Mouse (Mus musculus) heart, adult 18-20 months (tissue): Measurements from ENCODE around the gene Cyth4. TPM values are rescaled to one million over a fixed set of nuclear protein-coding genes. Genes with fewer than 3 reads are reported as not detected.

Experiments used
- DNase-seq, 2 experiments: peaks; one replicate each; pipeline ENCODE4 v3.0.0; 2021 to 2022; ENCODE audit warnings: mixed read lengths in 1 of 2
- total RNA-seq, 2 experiments: library from RNA; stranded (reverse); gene quantifications; 2 replicates each; pipeline ENCODE4 v1.2.3; 2021

The Cyth4 gene
- total RNA-seq, 2 experiments from 2014 or later = 3.8 to 6.3 TPM

DNA sequence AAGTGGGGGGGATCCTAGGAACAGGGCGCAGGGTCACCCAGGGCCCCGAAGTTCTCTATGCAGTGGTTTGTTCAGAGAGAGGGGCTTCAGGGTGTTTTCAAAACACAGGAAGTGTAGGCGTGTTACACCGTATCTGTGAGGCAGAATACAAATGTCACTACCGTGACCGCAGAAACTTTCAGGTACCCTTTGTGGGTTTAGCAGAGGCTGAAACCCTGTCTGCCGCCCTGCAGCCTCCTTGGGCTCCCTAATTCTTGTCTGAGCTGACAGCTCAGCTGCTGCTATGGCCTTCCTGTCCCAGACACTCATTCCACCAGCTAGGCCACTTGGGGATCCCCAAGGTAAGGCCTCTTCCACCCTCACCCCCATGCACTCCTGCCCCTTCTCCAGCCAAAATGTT, 17.7 kb downstream of the Cyth4 start:
- DNase-seq = no peak

DNA sequence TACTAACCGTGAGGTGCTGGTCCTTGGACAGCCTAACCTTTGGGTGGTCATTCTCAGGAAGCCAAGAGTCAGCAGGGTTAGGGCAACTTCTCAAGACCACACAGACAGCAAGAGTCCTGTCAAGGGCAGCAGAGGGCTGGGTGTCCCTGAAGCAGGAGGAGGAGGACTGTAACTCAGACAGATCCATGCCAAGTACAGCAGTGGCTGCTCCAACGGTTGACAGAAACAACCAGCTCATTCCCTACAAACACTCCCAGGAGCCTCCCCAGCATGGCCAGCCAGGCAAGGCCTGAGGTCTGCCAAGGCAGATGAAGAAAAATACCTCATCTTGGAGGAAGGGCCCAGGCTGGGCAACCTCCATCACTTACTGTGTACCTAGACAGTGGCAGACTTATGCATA, 20.1 kb downstream of the Cyth4 start:
- no peak for DNase-seq

DNA sequence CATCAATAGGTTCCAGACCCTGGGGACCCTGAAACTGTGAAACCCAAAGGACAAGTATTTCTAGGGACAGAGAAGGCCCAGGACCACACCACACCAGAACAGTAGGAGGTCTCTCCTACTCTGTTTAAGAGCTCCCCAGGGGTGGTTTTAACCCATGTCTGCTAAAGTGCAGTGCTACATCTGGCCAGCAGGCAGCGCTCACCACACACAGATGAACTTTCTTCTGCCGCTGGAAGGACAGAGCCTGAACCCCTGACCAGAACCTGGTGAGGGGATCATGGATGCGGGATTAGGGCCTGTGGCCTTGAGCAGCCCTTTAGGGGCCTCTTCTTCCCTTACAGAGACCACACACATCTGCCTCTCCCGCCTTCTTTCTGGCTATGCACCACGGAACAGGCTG, 26.6 kb downstream of the Cyth4 start:
- DNase-seq = peak; percentile 68 to 89

DNA sequence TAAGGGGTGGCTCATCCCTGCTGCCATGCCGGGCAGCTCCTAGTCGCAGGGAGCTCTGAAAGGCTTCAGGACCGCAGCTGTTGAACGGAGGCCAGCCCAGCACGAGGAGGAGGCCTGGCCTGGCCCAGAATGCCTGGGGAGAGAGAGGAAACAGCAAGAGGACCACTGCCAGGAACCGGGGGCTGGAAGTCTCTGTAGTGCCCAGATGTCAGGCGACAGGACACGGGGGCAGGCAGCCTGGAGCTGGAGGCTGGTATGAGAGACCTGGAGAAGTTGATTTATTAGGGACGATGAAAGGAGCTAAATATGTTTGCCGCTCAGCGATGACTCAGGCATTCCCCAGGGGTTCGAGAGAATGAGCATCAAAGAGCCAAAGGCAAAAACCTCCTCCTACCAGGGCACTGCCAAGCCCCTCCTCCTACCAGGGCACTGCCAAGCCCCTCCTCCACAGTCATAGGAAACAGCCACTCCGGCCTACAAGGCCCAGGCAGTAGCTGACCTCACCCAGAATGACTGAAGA, 27.6 kb downstream of the Cyth4 start:
- DNase-seq = peak; percentile 87 to 90

DNA sequence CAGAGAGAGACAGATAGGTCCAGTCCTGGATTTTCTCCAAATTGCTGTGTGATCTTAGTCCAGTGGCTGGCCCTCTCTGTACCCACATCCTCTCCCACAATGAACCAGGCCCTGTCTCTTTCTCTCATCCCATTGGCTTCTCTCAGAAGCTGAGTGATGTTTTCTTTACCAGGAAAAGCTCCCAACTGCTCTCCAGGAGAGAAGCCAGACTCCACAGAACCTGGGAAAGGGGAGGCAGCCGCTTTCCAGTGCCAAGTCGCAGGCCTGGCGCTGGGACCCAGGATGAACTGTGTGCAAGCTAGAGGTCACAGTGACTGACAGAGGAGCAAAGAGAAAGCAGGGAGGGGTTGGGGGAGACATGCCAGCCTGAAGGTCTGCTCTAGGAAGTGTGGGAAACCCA, 28.1 kb downstream of the Cyth4 start:
- peak in 1 of 2 experiments; percentile 40 for DNase-seq

DNA sequence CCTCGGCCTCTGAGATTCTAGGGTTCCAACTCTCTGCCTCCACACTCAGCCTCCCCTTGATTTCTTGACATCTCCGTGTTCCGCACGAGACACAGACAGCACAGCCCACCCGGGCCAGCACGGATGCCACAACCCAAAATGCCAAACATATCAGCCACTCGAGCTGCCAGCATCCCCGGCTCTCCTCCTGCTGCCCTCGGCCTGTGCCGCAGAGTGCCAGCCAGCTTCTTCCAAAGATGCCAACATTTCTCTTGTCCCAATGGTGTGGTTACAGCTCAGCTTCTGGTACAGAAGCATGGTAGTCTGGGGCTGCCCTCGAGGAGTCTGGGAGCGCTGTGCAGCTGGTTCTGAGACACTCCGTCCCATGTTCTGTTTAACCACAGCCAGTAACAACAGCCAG, 29.4 kb downstream of the Cyth4 start:
- DNase-seq = no peak

DNA sequence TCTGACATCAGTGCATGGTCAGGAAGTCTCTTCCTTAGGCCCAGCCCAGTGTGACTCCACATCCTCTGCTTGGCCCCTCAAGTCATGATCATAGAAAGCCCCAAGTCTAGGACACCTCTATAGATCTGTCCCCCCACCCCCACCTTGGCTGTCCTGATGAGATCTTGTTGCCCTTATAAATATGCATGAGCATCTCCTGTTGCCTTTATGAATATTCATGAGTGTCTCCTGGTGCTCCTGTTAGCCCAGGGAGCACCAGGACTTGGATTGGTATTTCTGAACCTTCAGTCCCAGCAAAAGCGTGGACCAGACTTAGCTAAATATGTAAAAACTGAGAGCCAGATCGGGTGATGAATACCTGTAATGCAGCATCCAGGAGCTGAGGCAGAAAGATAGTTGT, 35.5 kb downstream of the Cyth4 start:
- DNase-seq = no peak

DNA sequence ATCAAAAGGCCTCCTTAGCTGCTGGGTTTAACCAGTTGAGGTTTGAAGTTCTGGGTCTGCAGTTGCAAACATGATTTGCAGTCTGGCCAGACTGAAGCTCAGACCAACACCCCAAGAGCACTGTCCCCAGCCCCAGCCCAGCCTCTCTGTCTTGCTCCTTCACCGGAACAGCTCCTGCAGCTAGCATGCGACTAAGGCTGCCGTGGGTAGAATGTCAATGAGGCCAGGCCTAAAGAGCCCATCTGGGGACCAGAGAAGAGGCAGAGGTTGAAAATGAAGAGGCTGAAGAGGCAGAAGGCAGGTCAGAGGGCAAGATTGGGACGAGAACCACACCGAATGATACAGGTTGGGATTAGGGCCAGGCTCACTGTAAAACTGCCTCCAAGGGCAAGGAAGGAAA, 36.6 kb downstream of the Cyth4 start:
- no peak for DNase-seq

DNA sequence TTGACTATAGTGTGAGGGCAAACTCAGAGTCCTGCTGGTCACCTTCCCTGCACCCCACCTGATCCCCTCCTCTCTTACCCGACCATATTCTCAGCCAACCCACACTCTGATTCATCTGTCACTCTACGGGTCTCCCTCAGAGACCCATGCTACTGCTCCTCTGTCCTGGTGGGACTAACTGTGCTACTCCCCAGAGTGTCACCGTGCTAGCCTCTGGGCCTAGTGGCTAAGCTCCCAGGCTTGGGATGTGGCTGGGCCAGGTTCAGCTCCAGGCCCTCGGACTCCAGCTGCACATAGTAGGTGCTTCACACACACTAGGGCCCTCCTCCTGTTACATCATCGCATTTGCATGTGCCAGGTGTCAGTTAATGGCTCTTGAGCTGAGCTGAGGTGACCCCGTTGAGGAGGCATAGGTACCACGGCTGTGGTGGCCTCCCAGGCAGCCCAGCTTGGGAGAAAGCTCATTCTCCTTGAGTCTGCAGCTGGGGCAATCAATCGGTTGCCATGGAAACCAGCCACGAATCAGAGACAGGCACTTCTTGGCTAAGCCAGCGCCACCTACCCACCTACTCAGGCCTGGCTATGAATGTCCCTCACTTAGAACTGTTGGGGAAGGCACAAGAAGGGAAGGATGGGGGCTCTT, 37.4 kb downstream of the Cyth4 start:
- DNase-seq = no peak

DNA sequence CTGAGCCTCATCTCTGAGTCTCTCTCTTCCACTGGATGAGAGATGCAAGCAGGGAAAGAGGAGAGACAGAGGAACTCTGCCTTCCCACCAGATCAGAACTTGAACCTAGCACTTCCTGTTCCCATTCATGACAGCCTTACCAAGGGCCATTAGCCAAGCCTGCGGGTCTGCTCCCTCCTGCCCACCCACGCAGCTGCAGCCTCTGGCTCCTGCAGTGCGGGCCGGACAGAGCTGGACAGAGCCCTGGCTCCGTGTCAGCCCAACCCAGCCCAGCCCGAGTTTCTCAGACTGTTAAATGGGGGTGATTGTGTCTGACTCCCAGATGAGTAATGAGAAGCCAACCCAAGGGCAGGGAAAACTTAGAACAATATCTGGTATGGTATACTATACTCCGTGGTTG, 38.4 kb downstream of the Cyth4 start:
- DNase-seq = peak; percentile 31 to 66

DNA sequence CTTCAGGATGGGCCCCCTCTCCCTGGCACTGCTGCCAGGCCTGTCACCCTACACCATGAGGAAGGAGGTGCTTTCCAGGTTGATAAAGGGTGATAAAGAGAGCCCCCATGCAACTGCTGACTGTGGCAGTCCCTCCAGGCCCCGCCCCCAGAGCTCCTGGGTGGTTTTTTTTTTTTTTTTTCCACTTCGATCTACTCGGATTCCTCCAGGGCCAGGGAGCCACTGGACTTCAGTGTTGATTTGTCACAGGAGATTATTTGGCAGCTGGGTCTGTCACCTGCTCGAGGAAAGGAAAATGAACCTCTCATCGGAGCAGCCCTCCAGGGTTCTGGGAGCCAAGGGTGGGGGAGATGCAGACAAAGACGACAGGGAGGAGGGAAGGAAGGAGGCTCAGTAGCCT, 46.8 kb downstream of the Cyth4 start:
- DNase-seq = no peak

DNA sequence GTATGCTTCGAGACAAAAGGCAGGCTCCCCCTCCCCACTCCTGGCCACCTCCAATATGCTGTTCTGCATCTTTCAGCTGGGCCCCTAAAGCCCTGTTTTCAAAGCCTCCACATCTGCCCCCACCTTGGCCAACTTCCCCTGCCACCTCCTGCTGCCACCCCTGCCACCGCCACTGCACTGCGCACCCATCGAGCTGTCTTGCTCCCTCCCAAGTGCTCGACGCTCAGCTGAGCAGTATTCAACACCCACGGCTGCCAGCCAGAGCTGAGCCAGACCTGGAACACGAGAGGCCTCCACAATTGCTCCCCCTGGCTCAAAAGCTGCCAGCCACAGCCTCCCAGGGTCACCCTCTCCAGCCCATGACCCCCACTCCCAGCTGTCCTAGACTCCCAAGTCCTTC, 47.8 kb downstream of the Cyth4 start:
- no peak for DNase-seq

DNA sequence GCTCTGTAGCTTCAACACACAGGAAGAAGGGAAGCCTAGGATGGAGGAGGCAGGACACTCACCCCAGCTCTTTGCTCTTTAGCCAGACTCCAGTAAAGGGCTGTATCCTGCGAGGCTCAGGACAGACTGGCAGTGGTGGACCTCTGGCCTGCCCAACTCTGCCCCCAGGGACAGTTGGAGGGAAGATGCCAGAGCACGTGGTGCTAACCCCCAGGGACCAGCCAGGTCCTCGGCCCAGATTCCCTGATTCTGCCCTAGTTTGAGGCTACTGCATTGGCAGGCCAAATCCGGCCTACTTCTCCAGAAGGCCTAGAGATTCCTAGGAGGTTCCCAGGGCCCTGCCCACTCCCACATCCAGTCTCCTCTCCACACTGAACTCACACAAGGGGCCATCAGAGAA, 50.9 kb downstream of the Cyth4 start:
- DNase-seq = peak in 1 of 2 experiments; percentile 23

DNA sequence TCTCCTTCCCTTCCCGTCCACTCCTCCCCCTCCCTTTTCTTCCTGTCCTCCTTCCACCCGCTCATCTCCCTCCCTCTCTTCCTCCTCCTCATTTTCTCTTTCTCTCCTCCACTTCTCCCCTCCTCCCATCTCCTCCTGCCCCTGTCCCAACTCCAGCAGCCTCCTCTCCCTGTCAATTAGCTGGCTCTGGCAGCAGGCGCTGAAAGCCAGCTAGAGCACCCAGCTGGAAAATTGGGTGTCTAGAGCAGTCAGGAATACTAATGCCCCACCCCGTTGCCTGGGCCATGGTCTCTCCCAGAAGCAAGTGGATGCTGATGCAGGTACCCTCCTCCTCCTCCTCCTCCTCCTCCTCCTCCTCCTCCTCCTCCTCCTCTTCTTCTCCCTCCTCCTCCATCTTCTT, 54.3 kb downstream of the Cyth4 start:
- DNase-seq = no peak

DNA sequence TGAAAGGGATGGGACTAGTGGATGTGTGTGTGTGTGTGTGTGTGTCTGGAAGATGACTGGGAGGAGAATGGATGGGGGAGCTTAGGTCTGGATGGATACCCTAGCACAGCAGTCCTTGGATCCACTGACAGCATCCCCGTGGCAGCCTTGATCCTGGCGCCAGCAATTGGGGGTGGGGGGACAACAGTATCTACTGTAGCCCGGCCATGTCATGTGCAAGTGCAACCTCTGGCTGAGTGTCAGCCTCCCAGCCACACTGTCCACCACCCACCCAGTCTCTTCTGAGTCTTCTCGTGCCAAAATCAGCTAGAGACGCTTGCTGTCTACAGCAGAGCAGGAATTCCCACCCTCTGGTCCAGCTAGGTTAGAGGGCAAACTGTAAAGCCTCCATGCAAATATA, 67.4 kb downstream of the Cyth4 start:
- DNase-seq = peak in 1 of 2 experiments; percentile 12

DNA sequence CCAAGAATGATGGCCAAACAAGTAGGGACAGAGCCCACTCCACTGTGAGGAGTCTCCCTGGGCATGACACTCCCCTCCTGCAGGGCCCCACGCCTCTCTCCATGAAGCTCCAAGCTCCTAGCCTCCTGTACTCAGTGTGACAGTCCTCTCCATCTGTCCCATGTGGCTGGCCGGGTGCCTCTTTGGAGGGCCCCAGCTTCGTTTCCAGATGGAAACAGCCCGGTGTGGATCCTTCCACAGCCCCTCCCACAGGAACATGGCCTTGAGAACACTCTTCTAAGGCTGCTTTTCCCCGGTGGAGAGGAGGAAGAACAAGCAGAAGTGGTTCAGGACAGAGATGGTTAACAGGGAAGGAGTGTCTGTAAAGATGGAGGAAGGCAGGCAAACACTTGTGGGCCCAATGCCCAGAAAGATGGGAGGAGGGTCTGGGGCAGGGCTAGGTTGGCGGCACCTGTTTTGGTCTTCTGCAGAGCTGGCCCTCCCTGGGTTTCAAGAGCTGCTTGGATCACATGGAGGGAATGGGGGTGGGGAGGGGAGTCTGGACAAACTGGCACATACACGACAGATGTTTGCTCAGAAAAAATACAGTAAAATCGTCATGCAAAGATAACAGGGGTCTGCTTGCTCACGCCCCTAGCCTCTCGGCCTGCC, 72.5 kb downstream of the Cyth4 start:
- DNase-seq = no peak

DNA sequence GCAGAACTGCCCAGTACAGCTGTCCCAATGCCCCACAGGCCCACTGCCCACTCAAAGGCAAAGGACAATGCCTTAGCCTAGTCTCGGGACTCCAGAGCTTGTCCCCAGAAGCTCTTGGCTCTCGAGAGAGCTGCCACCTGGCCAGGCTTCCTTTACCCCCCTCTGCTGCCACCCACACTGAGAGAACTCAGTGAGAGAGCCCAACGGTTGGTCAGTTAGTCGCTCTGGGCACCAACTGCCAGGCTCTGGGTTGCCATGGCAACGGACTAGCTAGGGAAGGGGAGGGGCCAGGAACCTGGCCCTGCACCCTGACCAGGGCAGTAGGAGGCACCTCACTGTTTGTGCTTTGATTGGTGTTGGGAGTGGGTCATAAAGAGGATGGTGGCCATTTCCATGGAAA, 73.5 kb downstream of the Cyth4 start:
- DNase-seq = no peak

Other genes with a start within 250 kb of the Cyth4 start
- not detected for gene Tex33, start 201.1 kb upstream of the Cyth4 start, total RNA-seq
- gene Tst, start 191.1 kb upstream of the Cyth4 start, total RNA-seq = 10 to 100 TPM; 21.5 to 28.3 TPM
- gene Mpst, start 190.6 kb upstream of the Cyth4 start, total RNA-seq = 10 to 100 TPM; 47.9 to 49.0 TPM
- gene Kctd17, start 168.5 kb upstream of the Cyth4 start, total RNA-seq = 10 to 100 TPM; 22.5 to 23.7 TPM
- gene Tmprss6, start 128.4 kb upstream of the Cyth4 start, total RNA-seq = not detected
- gene Il2rb, start 101.8 kb upstream of the Cyth4 start, total RNA-seq = 1 to 10 TPM in 1 of 2 experiments, under 1 TPM in 1; 0.55 to 2.4 TPM
- 1 to 10 TPM; 7.8 to 7.9 TPM for gene C1qtnf6, start 65.6 kb upstream of the Cyth4 start, total RNA-seq
- not detected for gene Sstr3, start 52.4 kb upstream of the Cyth4 start, total RNA-seq
- 10 to 100 TPM in 1 of 2 experiments, 1 to 10 TPM in 1; 2.2 to 19.1 TPM for gene Rac2, start 24.3 kb upstream of the Cyth4 start, total RNA-seq
- 1 to 10 TPM; 1.6 to 2.2 TPM for gene Elfn2, start 121.7 kb downstream of the Cyth4 start, total RNA-seq
- gene Mfng, start 176.4 kb downstream of the Cyth4 start, total RNA-seq = 10 to 100 TPM; 10.8 to 11.0 TPM
- 10 to 100 TPM; 14.1 to 14.5 TPM for gene Card10, start 206.0 kb downstream of the Cyth4 start, total RNA-seq
- gene Cdc42ep1, start 245.6 kb downstream of the Cyth4 start, total RNA-seq = 10 to 100 TPM; 26.3 to 27.9 TPM